Mouse (Mus musculus) frontal cortex, postnatal 36 days (tissue): ENCODE measurements around the gene Dnase1.
"Not testable (repeated sequence)": the region's sequence is repeated elsewhere in the genome, so short reads cannot be mapped to it uniquely, and the experiment has no call there.

Experiments
- DNase-seq, 2 experiments: peaks; one replicate each; pipeline ENCODE4 v3.0.0; 2022; ENCODE audit warnings: low spot score in 2 of 2

The Dnase1 gene

GRCm38 (mm10) chr16:4045524-4045923, 8.8 kb downstream of the Dnase1 start:
- no peak for DNase-seq

- no peak for DNase-seq
Measured at GRCm38 (mm10) chr16:4052601-4053000, 15.9 kb downstream of the Dnase1 start.

- DNase-seq: no peak
Measured at GRCm38 (mm10) chr16:4053811-4054210, 17.1 kb downstream of the Dnase1 start.

- DNase-seq: no peak
Measured at GRCm38 (mm10) chr16:4064945-4065344, 28.2 kb downstream of the Dnase1 start.

- DNase-seq: peak in 1 of 2 experiments; percentile 34
Measured at GRCm38 (mm10) chr16:4068588-4068987, 31.8 kb downstream of the Dnase1 start.

- DNase-seq: no peak
Measured at GRCm38 (mm10) chr16:4074297-4074696, 37.6 kb downstream of the Dnase1 start.

GRCm38 (mm10) chr16:4074836-4075235, 38.1 kb downstream of the Dnase1 start:
- DNase-seq: no peak

GRCm38 (mm10) chr16:4077384-4078061, 40.8 kb downstream of the Dnase1 start, which contains the start of gene Trap1:
Trap1 (minus strand) TSS chr16:4077827.
- DNase-seq: peak; percentile 96 to 97

- not testable (repeated sequence) for DNase-seq
Measured at GRCm38 (mm10) chr16:4078302-4078701, 41.6 kb downstream of the Dnase1 start.

- DNase-seq: no peak
Measured at GRCm38 (mm10) chr16:4079656-4080055, 42.9 kb downstream of the Dnase1 start.

- DNase-seq: not testable (repeated sequence)
Measured at GRCm38 (mm10) chr16:4080419-4080818, 43.7 kb downstream of the Dnase1 start.

GRCm38 (mm10) chr16:4085051-4085450, 48.3 kb downstream of the Dnase1 start:
- no peak for DNase-seq

GRCm38 (mm10) chr16:4085851-4086387, 49.2 kb downstream of the Dnase1 start:
- DNase-seq: no peak

GRCm38 (mm10) chr16:4087214-4087913, 50.6 kb downstream of the Dnase1 start:
- DNase-seq: no peak
